Mouse (Mus musculus): Measurements from ENCODE around the gene Vgll4.

DNA sequence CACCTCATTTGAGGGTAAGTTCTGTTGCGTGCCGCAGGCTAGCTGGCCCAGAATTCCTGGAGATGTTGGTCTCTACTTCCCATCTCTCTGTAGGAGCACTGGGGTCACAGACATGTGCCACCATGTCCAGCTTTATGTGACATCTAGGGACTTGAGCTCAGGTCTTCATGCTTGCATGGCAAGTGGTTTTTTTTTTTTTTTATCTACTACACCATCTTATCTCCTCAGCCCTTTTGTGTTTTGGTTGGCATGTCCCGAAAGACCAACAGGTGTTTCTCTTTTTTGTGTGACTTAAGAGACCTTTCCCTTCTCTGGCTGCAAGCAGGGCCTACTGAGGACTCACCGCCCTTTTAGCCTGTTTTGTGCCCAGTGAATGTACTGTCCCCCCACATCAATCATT lies 113.3 kb downstream of the Vgll4 start:
- TF ChIP-seq EP300 (IDR thresholded peaks at IDR 0.05; ENCODE audit: insufficient read depth, low read depth, low read length) (no peak), CTCF (IDR thresholded peaks at IDR 0.05) (no peak)

Data from heart, adult 2 months (tissue).